Mouse (Mus musculus): Measurements from ENCODE around the gene Naglu. TPM values are rescaled to one million over a fixed set of nuclear protein-coding genes. Genes with fewer than 3 reads are reported as not detected.

The Naglu gene
- polyA plus RNA-seq, 1 experiment from 2014 or later: 7.0 TPM

DNA sequence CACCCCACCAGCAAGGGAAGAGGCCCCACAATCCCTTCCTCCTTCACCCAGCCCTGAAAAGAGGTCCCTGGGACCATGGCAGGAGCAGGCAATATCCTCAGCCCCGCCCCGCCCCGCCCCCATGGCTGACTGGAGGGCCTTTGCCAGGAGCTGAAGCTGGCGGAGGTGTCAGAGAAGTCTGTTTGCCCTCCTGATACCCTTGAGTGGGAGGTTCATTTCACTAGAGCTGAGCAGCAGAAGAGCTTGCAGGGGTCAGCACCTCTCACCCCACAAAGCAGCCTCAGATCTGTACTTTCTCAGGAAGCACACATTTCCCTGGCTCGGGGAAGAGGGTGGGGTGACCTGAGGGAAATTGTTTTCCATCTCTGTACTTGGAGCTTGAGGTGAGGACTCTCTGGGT lies 11.1 kb upstream of the Naglu start:
- H3K36me3 ChIP-seq: peaks cover 96% of the 10 kb centered on the region
- H3K27ac ChIP-seq: peak overlapping the region; percentile 30; the same call in 1 of the 2 replicates
- no peak overlapping the region for H3K4me3 ChIP-seq
- H3K4me1 ChIP-seq: peaks cover 74% of the 10 kb centered on the region
- no peak for ATAC-seq
- WGBS (ENCODE audit: insufficient replicate concordance): 78% methylated on average over 5 of the region's 5 CpGs
- no peak overlapping the region for H3K4me2 ChIP-seq
- no peak overlapping the region for H3K9ac ChIP-seq
- H3K9me3 ChIP-seq (replicated peaks): peaks cover 3% of the 10 kb centered on the region; the same call in 1 of the 2 replicates
- no peaks in the 10 kb centered on the region for H3K27me3 ChIP-seq (replicated peaks)

DNA sequence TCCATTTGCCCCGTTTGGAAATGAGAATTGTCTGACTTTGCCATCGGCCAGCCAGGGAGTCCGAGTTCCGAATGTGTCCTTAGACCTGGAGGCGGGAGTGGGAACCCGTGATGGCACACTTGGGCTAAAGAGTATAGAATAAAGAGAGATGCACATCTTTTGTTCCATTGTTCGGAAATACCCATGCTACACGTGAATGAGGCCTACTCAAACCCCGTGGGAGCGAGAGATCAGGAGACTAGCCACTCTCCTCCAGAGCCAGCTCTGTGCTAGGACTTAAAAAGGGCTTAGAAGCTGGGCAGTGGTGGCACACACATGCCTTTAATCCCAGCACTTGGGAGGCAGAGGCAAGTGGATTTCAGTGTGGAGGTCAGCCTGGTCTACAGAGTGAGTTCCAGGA lies 10.3 kb upstream of the Naglu start:
- ATAC-seq: no peak
- no peaks in the 10 kb centered on the region for H3K9me3 ChIP-seq (replicated peaks)
- WGBS (ENCODE audit: insufficient replicate concordance): 90% methylated on average over 10 of the region's 10 CpGs
- H3K4me1 ChIP-seq: peaks cover 81% of the 10 kb centered on the region
- H3K4me3 ChIP-seq: no peak overlapping the region
- H3K9ac ChIP-seq: no peak overlapping the region
- peaks cover 91% of the 10 kb centered on the region for H3K36me3 ChIP-seq
- H3K4me2 ChIP-seq: no peak overlapping the region
- H3K27ac ChIP-seq: peak overlapping the region; percentile 61
- H3K27me3 ChIP-seq (replicated peaks): no peaks in the 10 kb centered on the region

GRCm38 (mm10) chr11:101060126-101060525 lies 9.7 kb upstream of the Naglu start:
- H3K36me3 ChIP-seq: peaks cover 86% of the 10 kb centered on the region
- no peak overlapping the region for H3K4me2 ChIP-seq
- H3K9ac ChIP-seq: no peak overlapping the region
- ATAC-seq: no peak
- no peaks in the 10 kb centered on the region for H3K27me3 ChIP-seq (replicated peaks)
- no peak overlapping the region for H3K4me3 ChIP-seq
- H3K27ac ChIP-seq: peak overlapping the region; percentile 61
- peaks cover 84% of the 10 kb centered on the region for H3K4me1 ChIP-seq
- no peaks in the 10 kb centered on the region for H3K9me3 ChIP-seq (replicated peaks)
- WGBS (ENCODE audit: insufficient replicate concordance): 73% methylated on average over 8 of the region's 8 CpGs

- no peak for ATAC-seq
- Histone ChIP-seq H3K4me2 (no peak overlapping the region), H3K4me3 (no peak overlapping the region), H3K9me3 (replicated peaks) (no peaks in the 10 kb centered on the region), H3K27ac (peak overlapping the region; percentile 64; the same call in 1 of the 2 replicates), H3K4me1 (peaks cover 86% of the 10 kb centered on the region), H3K27me3 (replicated peaks) (no peaks in the 10 kb centered on the region), H3K36me3 (peaks cover 77% of the 10 kb centered on the region), H3K9ac (no peak overlapping the region)
- 84% methylated on average over 5 of the region's 5 CpGs for WGBS (ENCODE audit: insufficient replicate concordance)
These were observed 8.8 kb upstream of the Naglu start for GRCm38 (mm10) chr11:101061049-101061448.

DNA sequence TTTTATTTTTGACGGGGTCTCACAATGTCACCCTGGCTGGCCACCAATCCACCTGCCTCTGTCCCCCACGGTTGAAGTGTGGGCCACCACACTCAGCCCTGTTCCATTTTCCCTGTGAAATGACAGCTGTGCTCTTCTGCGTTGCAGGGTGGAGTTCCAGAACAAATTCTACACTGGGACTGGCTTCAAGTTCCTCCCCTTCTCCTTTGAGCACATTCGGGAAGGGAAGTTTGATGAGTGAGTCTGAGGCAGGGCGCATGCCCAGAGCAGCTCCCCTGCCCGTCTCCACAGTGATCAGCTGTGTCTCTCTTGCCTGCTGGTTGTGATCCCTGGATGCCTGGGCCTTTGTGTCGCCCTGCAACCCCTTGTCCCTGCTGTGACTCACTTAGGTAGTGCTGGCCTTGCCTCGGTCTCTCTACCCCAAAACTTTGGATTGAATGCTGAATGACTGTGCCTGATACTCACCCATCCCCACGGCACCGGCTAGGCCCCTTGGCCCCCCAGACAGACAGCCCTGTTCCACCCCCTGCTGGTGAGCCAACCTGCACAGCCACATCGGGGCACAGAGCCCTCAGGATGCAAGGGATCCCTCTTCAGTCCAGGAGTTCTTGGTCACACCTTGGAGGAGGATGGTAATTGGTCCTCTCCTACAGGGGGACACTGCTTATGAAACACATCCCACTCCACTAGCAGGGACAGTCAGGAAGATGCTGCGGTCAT lies 7.5 kb upstream of the Naglu start:
- peak overlapping the region; percentile 66; the same call in 1 of the 2 replicates for H3K9ac ChIP-seq
- H3K4me2 ChIP-seq: peak overlapping the region; percentile 69; the same call in 1 of the 2 replicates
- no peaks in the 10 kb centered on the region for H3K9me3 ChIP-seq (replicated peaks)
- H3K36me3 ChIP-seq: peaks cover 64% of the 10 kb centered on the region
- H3K4me1 ChIP-seq: peaks cover 84% of the 10 kb centered on the region
- peak overlapping the region; percentile 98 for H3K27ac ChIP-seq
- no peak overlapping the region for H3K4me3 ChIP-seq
- no peaks in the 10 kb centered on the region for H3K27me3 ChIP-seq (replicated peaks)
- no peak for ATAC-seq
- 76% methylated on average over 12 of the region's 12 CpGs for WGBS (ENCODE audit: insufficient replicate concordance)

- Histone ChIP-seq H3K4me2 (peak overlapping the region; percentile 69), H3K27me3 (replicated peaks) (peaks cover 4% of the 10 kb centered on the region; the same call in 1 of the 2 replicates), H3K9me3 (replicated peaks) (no peaks in the 10 kb centered on the region), H3K9ac (peak overlapping the region; percentile 66), H3K36me3 (peaks cover 57% of the 10 kb centered on the region), H3K4me1 (peaks cover 76% of the 10 kb centered on the region), H3K4me3 (peak overlapping the region; percentile 25), H3K27ac (peak overlapping the region; percentile 98)
- WGBS (ENCODE audit: insufficient replicate concordance): 54% methylated on average over 14 of the region's 14 CpGs
- no peak; the same call in 1 of the 2 replicates for ATAC-seq
These were observed 6.7 kb upstream of the Naglu start for GRCm38 (mm10) chr11:101062971-101063675.

DNA sequence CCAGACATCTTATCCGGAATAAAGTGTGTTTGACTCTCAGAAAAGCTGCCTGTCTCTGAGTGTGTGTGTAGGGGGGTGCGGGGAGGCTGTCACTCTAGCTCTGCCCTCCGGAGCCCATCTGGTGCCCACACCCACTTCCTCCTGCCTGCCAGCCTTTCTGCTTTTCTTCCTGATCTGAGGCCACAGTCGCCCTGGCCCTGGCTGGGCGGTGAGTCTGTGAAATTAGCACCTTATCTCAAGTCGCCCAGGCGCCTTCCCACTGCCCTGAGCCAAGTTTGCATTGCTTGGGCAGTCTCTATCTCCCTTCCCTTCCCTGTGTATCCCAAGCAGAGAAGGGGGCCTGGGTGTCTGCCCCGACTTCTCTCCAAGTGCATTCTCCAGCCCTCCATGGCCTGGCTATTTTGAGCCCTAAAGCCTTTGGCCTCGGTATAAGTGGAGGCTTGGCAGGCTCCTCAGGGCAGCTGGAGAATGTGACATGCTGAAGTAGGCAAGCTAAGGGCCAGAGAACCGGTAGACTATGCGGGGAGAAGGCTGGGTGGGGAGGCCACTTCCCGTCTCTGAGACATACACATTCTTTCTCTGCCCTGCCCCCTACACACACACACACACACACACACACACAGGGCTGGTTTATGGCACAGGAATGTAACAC lies 6.0 kb upstream of the Naglu start:
- WGBS (ENCODE audit: insufficient replicate concordance): 3% methylated on average over 12 of the region's 12 CpGs
- H3K4me3 ChIP-seq: peak overlapping the region; percentile 25

DNA sequence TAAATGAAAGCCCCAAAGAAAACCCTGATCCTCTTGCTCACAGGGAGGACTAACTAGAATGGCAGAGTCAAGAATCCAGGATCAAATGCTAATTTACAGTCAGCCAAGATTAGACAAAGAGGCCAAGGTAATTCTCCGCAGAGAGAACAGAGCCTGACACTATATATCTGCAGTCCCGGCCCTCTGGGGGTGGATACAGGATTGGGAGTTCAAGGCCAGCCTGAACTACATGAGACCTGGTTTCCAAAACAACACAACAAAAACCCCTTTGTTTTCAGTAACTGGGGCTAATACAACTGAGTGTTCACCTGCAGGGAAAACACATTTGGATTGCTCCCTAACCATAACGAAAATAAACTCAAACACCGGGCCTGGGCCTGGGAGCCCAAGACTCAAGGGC lies 5.3 kb upstream of the Naglu start:
- Histone ChIP-seq H3K27ac (peak overlapping the region; percentile 98), H3K9me3 (replicated peaks) (no peaks in the 10 kb centered on the region), H3K27me3 (replicated peaks) (peaks cover 12% of the 10 kb centered on the region), H3K36me3 (peaks cover 43% of the 10 kb centered on the region), H3K4me2 (peak overlapping the region; percentile 69), H3K9ac (peak overlapping the region; percentile 66), H3K4me3 (peak overlapping the region; percentile 20; the same call in 1 of the 2 replicates), H3K4me1 (peaks cover 70% of the 10 kb centered on the region)
- WGBS (ENCODE audit: insufficient replicate concordance): 70% methylated on average over 4 of the region's 4 CpGs
- ATAC-seq: no peak

More for the DNA sequence above, 6.0 kb upstream of the Naglu start:
- ATAC-seq: peak; percentile 96
- peak overlapping the region; percentile 69 for H3K4me2 ChIP-seq
- peak overlapping the region; percentile 66 for H3K9ac ChIP-seq
- no peaks in the 10 kb centered on the region for H3K9me3 ChIP-seq (replicated peaks)
- peaks cover 69% of the 10 kb centered on the region for H3K4me1 ChIP-seq
- H3K27ac ChIP-seq: peak overlapping the region; percentile 98
- H3K36me3 ChIP-seq: peaks cover 50% of the 10 kb centered on the region
- peaks cover 7% of the 10 kb centered on the region; the same call in 1 of the 2 replicates for H3K27me3 ChIP-seq (replicated peaks)

DNA sequence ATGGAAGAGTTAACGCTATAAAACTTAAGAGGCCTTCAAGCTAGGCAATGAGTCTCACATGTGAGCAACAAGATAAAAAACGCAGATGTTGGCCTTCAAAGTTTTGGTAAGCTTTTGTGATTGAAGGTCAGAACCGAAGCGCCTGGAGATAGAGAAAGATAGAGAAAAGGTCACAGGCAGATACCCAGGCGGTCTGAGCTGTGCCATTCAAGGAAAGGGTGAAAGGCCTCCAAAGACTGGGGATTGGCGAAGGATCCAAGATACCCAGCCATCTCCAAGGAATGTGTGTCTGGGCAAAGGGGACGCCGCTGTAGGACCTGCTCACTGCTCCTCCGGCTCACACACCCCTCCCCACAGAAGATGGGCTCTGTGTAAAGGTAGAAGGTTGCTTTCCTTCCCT lies 4.8 kb upstream of the Naglu start:
- H3K27ac ChIP-seq: peak overlapping the region; percentile 98
- H3K4me3 ChIP-seq: no peak overlapping the region
- H3K4me1 ChIP-seq: peaks cover 72% of the 10 kb centered on the region
- no peaks in the 10 kb centered on the region for H3K9me3 ChIP-seq (replicated peaks)
- peaks cover 38% of the 10 kb centered on the region for H3K36me3 ChIP-seq
- ATAC-seq: no peak
- no peak overlapping the region for H3K4me2 ChIP-seq
- H3K27me3 ChIP-seq (replicated peaks): peaks cover 12% of the 10 kb centered on the region
- 68% methylated on average over 9 of the region's 9 CpGs for WGBS (ENCODE audit: insufficient replicate concordance)
- no peak overlapping the region for H3K9ac ChIP-seq

DNA sequence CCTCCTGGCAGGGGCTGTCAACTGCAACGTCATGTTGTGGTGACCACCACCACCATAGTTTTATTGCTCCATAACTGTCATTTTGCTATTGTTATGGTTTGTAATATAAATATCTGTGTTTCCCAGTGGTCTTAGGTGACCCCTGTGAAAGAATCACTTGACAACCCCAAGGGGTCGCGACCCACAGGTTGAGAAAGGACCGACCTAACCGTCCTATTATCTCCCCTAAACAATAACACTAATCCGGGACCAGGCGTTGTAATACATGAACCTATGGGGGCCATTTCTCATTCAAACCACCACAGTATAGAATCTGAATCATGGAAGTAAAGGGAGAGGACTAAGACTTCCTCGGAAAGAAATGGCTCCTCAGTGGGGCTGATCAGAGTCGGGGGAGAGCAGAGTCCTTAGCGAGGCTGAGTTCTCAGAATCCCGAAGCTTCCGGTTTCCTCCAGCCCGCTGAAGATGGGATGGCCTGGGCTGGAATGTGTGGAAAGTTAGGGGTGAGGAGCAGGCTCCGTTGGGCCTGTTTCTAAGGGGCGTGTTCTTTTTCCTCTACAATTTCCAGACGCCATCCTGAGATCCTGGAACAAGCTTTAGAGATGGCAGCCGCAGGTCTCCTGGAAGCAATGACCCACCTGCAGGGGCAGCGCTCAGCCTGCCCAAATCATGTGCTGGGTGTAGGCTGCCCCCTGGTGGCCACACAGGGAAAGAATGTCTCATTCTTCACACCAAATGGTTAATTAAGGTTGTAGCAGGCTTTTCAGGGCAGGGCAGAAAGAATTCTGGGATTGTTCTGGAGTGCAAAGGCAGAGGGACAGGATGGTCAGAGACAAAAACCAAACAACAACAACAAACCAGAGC lies 3.0 kb upstream of the Naglu start:
- ATAC-seq: no peak
- Histone ChIP-seq H3K4me2 (peak overlapping the region; percentile 65), H3K9ac (peak overlapping the region; percentile 23; the same call in 1 of the 2 replicates), H3K36me3 (peaks cover 20% of the 10 kb centered on the region), H3K4me3 (peak overlapping the region; percentile 39), H3K27me3 (replicated peaks) (peaks cover 29% of the 10 kb centered on the region), H3K27ac (peak overlapping the region; percentile 98), H3K9me3 (replicated peaks) (no peaks in the 10 kb centered on the region), H3K4me1 (peaks cover 71% of the 10 kb centered on the region)
- WGBS (ENCODE audit: insufficient replicate concordance): 18% methylated on average over 18 of the region's 18 CpGs

GRCm38 (mm10) chr11:101070189-101070527 lies 346 bp downstream of the Naglu start:
- peak overlapping the region; percentile 74 for H3K4me3 ChIP-seq
- peak overlapping the region; percentile 79 for H3K9ac ChIP-seq
- H3K4me1 ChIP-seq: peaks cover 38% of the 10 kb centered on the region
- H3K27ac ChIP-seq: 0 out of 2 replicates have a peak overlapping the region, but pooled peaks have one; percentile 36
- no peaks in the 10 kb centered on the region for H3K9me3 ChIP-seq (replicated peaks)
- peak overlapping the region; percentile 98 for H3K4me2 ChIP-seq
- peaks cover 53% of the 10 kb centered on the region for H3K27me3 ChIP-seq (replicated peaks)
- no peaks in the 10 kb centered on the region for H3K36me3 ChIP-seq
- under 1% methylated on average over 36 of the region's 36 CpGs for WGBS (ENCODE audit: insufficient replicate concordance)
- peak; percentile 65 for ATAC-seq

Data from liver, embryonic 12.5 days (tissue).